Mouse (Mus musculus) spleen, postnatal 10 days (tissue): ENCODE data around the gene Slc9a7.
A peak's percentile ranks its signal among the peaks of the same experiment; 100 is the strongest.

Source experiments
- DNase-seq, 2 experiments: peaks; one replicate each; pipeline ENCODE4 v3.0.0; 2021 to 2022; ENCODE audit warnings: low spot score in 2 of 2

Gene Slc9a7

GRCm38 (mm10) chrX:20291282-20292039 is at the start of gene Slc9a7:
Slc9a7 (minus strand) TSS chrX:20291807.
- DNase-seq, result peak; percentile 16 to 69

GRCm38 (mm10) chrX:20335722-20336121 is 44.1 kb upstream of the Slc9a7 start:
- peak; percentile 8 to 74 for DNase-seq

- no peak for DNase-seq
Measured at GRCm38 (mm10) chrX:20332756-20333155, 41.1 kb upstream of the Slc9a7 start.

GRCm38 (mm10) chrX:20307215-20307614 is 15.6 kb upstream of the Slc9a7 start:
- no peak for DNase-seq

GRCm38 (mm10) chrX:20305941-20306340 is 14.3 kb upstream of the Slc9a7 start:
- DNase-seq, result no peak

GRCm38 (mm10) chrX:20303280-20303679 is 11.7 kb upstream of the Slc9a7 start:
- DNase-seq, result no peak

- DNase-seq, result peak in 1 of 2 experiments; percentile 12
Measured at GRCm38 (mm10) chrX:20292040-20292417, 422 bp upstream of the Slc9a7 start.

- peak in 1 of 2 experiments; percentile 20 for DNase-seq
Measured at GRCm38 (mm10) chrX:20290715-20291114, 892 bp downstream of the Slc9a7 start.

GRCm38 (mm10) chrX:20288674-20289073 is 2.9 kb downstream of the Slc9a7 start:
- no peak for DNase-seq

- DNase-seq, result no peak
Measured at GRCm38 (mm10) chrX:20286254-20286653, 5.4 kb downstream of the Slc9a7 start.

- no peak for DNase-seq
Measured at GRCm38 (mm10) chrX:20279424-20279823, 12.2 kb downstream of the Slc9a7 start.

GRCm38 (mm10) chrX:20273854-20274253 is 17.8 kb downstream of the Slc9a7 start:
- no peak for DNase-seq

- DNase-seq, result no peak
Measured at GRCm38 (mm10) chrX:20271980-20272379, 19.6 kb downstream of the Slc9a7 start.

- DNase-seq, result no peak
Measured at GRCm38 (mm10) chrX:20269980-20270379, 21.6 kb downstream of the Slc9a7 start.

GRCm38 (mm10) chrX:20264370-20264769 is 27.2 kb downstream of the Slc9a7 start:
- no peak for DNase-seq

GRCm38 (mm10) chrX:20228102-20228501 is 63.5 kb downstream of the Slc9a7 start:
- no peak for DNase-seq

GRCm38 (mm10) chrX:20221486-20221885 is 70.1 kb downstream of the Slc9a7 start:
- no peak for DNase-seq

- DNase-seq, result peak in 1 of 2 experiments; percentile 9
Measured at GRCm38 (mm10) chrX:20185616-20186015, 106.0 kb downstream of the Slc9a7 start.

GRCm38 (mm10) chrX:20176792-20177191 is 114.8 kb downstream of the Slc9a7 start:
- DNase-seq, result no peak

- no peak for DNase-seq
Measured at GRCm38 (mm10) chrX:20168430-20168829, 123.2 kb downstream of the Slc9a7 start.

- no peak for DNase-seq
Measured at GRCm38 (mm10) chrX:20164984-20165383, 126.6 kb downstream of the Slc9a7 start.

- peak in 1 of 2 experiments; percentile 21 for DNase-seq
Measured at GRCm38 (mm10) chrX:20162322-20162711, 129.3 kb downstream of the Slc9a7 start.

- DNase-seq, result no peak
Measured at GRCm38 (mm10) chrX:20161687-20162321, 129.8 kb downstream of the Slc9a7 start.
